Mouse (Mus musculus) lung, postnatal 10 days (tissue): ENCODE measurements around the gene Amdhd1.

ENCODE experiments used
- DNase-seq: peaks from one replicate; pipeline ENCODE4 v3.0.0; 2021

The Amdhd1 gene

DNA sequence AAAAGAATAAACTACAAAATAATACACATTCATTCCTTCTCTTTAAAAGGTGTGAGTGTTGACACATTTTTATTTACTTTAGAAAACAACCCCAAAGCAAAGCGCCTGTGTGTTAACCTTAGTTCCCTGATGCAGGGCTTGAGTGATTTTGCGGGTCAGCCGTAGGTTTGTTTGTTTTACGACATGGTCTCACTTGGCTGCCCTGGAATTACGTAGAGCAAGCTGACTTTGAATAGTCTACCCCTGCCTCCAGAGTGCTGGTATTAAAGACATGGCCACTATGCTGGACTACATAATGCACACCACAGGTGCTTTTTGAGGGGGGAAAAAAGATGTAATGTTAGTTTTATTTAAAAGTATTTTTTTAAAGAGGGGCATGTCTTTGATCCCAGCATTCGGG is 1.0 kb downstream of the Amdhd1 start:
- DNase-seq = no peak

GRCm38 (mm10) chr10:93538287-93538686 is 1.5 kb downstream of the Amdhd1 start:
- DNase-seq = no peak

- no peak for DNase-seq
Measured at GRCm38 (mm10) chr10:93525329-93525728, 14.5 kb downstream of the Amdhd1 start.

GRCm38 (mm10) chr10:93520994-93521393 is 18.8 kb downstream of the Amdhd1 start:
- no peak for DNase-seq

DNA sequence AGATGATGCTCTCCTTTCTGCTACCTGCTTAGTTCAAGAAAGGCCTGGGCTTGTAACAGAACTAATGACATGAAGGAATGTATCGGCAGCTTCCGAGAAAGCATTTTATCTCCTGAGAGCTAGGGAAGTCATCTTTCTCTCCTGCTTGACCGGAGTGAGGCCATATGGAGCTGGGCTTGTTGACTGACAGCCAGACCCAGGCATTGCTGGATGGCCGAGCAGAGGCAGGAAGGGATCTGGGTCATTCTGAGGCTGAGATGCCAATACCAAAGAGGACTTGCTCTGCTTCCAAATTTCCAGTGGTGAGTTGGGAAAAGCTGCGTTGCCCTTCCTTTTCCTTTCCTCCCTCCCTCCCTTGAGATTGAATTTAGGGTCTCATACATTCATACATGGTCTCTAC is 20.1 kb downstream of the Amdhd1 start:
- no peak for DNase-seq

GRCm38 (mm10) chr10:93519159-93519558 is 20.7 kb downstream of the Amdhd1 start:
- DNase-seq = no peak

GRCm38 (mm10) chr10:93518620-93519019 is 21.2 kb downstream of the Amdhd1 start:
- no peak for DNase-seq

DNA sequence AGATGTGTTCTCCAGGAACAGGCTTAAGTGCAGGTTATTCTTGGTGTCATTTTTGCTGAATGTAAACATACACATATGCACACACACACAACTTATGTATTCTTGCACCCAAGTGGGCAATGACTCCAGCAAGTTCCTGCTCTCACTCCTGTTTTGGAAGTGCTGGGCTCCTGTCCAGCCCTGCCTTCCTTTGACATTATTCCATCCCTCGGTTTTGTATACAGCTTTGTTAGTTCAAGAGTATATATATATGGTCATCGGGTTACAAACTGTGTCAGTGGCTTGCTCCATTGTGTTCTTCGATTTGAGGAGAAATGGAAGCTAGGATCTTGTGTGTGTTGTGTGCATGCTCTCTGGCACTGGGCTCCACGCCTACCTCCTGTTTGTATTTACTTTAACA is 21.6 kb downstream of the Amdhd1 start:
- DNase-seq = no peak

DNA sequence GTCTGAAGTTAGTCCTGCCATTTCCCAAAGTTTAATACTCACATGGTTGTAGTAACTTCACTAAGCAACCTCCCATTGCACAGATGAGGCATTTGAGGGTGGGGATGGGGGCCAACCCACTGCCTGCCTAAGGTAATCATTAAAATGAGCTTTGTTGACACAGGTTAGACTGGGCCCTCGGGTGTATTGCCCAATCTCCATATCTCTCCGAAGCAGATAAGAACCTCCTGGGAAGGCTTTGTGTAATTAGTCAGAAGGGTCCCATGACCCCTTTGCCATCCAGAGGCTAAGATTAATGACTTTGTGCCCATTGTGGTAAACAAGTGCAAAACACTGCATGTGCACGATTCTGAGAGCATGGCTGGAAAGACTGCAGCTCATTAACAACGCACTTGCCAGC is 22.1 kb downstream of the Amdhd1 start:
- no peak for DNase-seq

GRCm38 (mm10) chr10:93515927-93516326 is 23.9 kb downstream of the Amdhd1 start:
- no peak for DNase-seq

DNA sequence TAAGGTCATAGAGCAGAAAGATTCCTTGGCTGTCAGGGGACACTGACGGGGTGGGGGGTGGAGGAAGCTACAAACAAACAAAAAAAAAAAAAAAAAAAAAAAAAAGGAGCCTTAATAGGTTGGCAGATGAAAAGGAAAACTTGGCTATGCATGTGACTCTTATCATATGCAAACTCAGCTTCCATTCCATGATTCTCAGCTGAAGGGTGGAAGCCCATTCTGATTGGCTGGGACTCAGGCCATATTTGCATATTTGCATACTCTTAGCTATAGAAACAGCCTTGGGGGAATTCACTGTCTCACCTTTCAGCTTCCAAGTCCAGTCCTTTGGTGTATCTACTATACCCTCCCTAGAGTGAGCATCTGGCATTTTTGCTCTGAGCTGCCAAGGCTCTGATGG is 24.4 kb downstream of the Amdhd1 start:
- no peak for DNase-seq

DNA sequence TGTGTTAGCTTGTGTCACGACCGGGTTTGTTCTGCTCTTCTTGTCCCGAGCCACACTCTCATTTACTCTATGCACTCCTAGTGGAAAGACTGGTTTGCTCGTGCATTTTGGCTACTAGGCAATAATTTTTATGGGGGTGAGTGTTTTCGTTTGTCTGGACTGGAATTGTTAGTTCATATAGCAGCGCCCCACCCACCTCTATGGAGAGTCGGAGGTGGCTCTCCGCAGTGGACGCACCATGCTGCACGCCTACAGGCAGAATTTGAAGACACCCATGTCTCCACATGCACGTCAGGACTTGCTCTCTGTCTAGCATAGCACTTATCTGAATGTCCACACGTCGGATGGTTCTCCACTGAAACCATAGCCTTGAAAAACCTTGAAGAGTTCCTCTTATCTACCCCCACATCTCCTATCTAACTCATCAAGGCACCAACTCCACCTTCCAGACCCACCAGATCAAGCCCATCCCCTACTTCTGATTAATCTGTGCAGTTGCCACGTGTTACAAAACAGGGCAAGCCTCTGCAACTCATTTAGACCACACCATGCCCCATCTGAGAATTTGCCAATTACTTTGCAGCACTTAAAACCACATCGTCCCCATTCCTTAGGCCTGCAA is 30.2 kb downstream of the Amdhd1 start:
- DNase-seq = no peak

GRCm38 (mm10) chr10:93508383-93508970 is 31.4 kb downstream of the Amdhd1 start:
- DNase-seq = no peak

GRCm38 (mm10) chr10:93501346-93501745 is 38.5 kb downstream of the Amdhd1 start:
- no peak for DNase-seq

GRCm38 (mm10) chr10:93500864-93501263 is 39.0 kb downstream of the Amdhd1 start:
- no peak for DNase-seq

GRCm38 (mm10) chr10:93490451-93490850 is 49.4 kb downstream of the Amdhd1 start:
- no peak for DNase-seq

DNA sequence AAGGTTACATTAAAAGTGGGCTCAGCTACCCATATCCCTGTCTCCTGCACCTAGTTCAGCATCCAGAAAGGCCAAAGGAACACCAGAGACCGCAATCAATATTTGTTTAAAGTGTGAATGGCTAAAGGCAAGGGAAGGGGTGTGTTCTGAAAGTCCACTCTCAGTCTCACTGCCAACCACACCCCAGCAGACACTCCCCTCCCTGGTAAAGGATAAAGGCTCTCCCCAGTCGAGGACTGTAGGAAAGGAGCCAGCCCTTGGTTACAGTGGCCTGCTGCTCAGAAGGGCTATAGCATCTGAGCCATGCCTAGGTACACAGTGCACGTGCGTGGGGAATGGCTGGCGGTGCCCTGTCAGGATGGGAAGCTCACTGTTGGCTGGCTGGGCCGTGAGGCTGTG is 51.0 kb downstream of the Amdhd1 start:
- no peak for DNase-seq

DNA sequence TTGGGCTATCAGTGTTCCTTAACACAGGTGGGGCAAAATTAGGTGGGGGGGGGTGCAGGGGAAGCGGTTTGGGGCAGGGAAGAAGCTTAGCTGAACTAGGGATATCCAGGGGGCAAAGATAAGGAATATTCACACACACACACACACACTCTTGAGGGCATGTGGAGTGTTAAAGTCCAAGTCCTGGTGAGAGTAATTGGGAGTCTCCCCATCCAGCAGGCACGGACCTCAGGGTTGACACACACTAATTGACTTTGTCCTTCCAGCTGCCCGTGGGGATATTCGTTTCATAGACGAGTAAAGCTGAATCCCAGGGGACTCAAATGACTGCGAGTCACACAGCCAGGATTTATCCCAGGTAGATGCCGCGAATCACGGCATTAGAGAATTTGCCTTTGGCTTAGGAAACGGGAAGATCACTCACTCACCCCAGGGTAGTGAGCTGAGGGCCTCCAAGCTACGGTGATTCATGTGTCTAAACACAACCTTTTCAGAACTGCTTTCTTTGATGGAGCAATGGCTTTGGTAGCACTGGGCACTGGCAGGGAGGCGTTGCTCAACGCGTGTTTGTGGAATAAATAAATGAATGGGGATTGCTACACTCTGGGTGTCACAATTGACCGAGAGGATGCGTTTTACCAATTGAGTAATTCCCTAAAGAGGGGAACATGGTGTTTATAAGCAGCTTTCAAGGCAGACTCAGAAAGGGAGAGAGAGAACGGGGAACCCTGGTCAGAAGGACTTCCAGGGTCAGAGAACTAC is 51.6 kb downstream of the Amdhd1 start, which contains the start of gene Hal:
Gene Hal (plus strand): TSS at position 703 of the 762 bp plus-strand sequence.
- DNase-seq = peak; percentile 23

- peak; percentile 54 for DNase-seq
Measured at GRCm38 (mm10) chr10:93486622-93487021, 53.2 kb downstream of the Amdhd1 start.

- DNase-seq = peak; percentile 56
Measured at GRCm38 (mm10) chr10:93485055-93485691, 54.7 kb downstream of the Amdhd1 start.

- no peak for DNase-seq
Measured at GRCm38 (mm10) chr10:93484511-93484910, 55.3 kb downstream of the Amdhd1 start.
